Mouse (Mus musculus) liver, embryonic 14.5 days (tissue): Measurements from ENCODE around the gene Gnpnat1. TPM values are rescaled to one million over a fixed set of nuclear protein-coding genes. Genes with fewer than 3 reads are reported as not detected.
A peak's percentile ranks its signal among the peaks of the same experiment; 100 is the strongest.

Source experiments
- ATAC-seq: fragments of 200-750 bp; cut with Nextera tagmentation; 2 replicates; pipeline ENCODE4 v1.8.0; 2017; ENCODE audit warnings: moderate number of reproducible peaks, mild to moderate bottlenecking, moderate library complexity; ENCODE audit not compliant: insufficient read depth
- DNase-seq, 3 experiments: peaks; one replicate each; pipeline ENCODE4 v3.0.0-alpha.2; 2012 to 2013; ENCODE audit warnings: low read depth in 3 of 3, low spot score in 3 of 3
- H3K27ac ChIP-seq: fragments of 300-500 bp; sonication (generic); 2 replicates; pipeline ENCODE4 v1.5.1; 2014; ENCODE audit warnings: moderate library complexity, mild to moderate bottlenecking, control low read depth, inconsistent platforms
- H3K27me3 ChIP-seq: fragments of 300-500 bp; sonication (generic); 2 replicates; pipeline ENCODE4 v1.6.1; 2014; ENCODE audit warnings: mild to moderate bottlenecking, low read length, moderate library complexity; ENCODE audit not compliant: control insufficient read depth, insufficient read depth
- H3K36me3 ChIP-seq: fragments of 300-500 bp; sonication (generic); replicated peaks from 2 replicates; pipeline ENCODE4 v1.6.1; 2014; ENCODE audit warnings: low read depth; ENCODE audit not compliant: control insufficient read depth, insufficient read depth
- H3K4me1 ChIP-seq, 2 experiments: fragments of 200-500 bp in 1 of 2; fragments of 300-500 bp in 1 of 2; sonication (generic) in 1 of 2; replicated peaks; 2 replicates each; pipeline ENCODE4 v1.6.1; 2012 to 2014; ENCODE audit warnings: antibody characterized with exemption in 1 of 2, inconsistent platforms in 1 of 2, low read length in 1 of 2; ENCODE audit not compliant: control insufficient read depth in 2 of 2, insufficient read depth in 2 of 2
- H3K4me2 ChIP-seq: fragments of 300-500 bp; sonication (generic); 2 replicates; pipeline ENCODE4 v1.6.1; 2014; ENCODE audit warnings: low read depth, mild to moderate bottlenecking, control low read depth, moderate library complexity
- H3K4me3 ChIP-seq, 2 experiments: fragments of 200-500 bp in 1 of 2; fragments of 300-500 bp in 1 of 2; sonication (generic) in 1 of 2; 2 replicates each; pipeline ENCODE4 v1.5.1; 2012 to 2014; ENCODE audit warnings: low read depth in 2 of 2, low read length in 2 of 2, mild to moderate bottlenecking in 2 of 2, control low read depth in 1 of 2, inconsistent platforms in 1 of 2, moderate library complexity in 1 of 2; ENCODE audit not compliant: insufficient read depth in 1 of 2
- H3K9ac ChIP-seq: fragments of 300-500 bp; sonication (generic); replicated peaks from 2 replicates; pipeline ENCODE4 v1.6.1; 2014; ENCODE audit warnings: mild to moderate bottlenecking, control low read depth, moderate library complexity
- H3K9me3 ChIP-seq: fragments of 300-500 bp; sonication (generic); 2 replicates; pipeline ENCODE4 v1.6.1; 2016; ENCODE audit warnings: low read length, mixed read lengths; ENCODE audit not compliant: control insufficient read depth
- CTCF ChIP-seq: IDR thresholded peaks from 2 replicates; pipeline ENCODE4 v1.5.1; 2016; ENCODE audit warnings: antibody characterized with exemption, low read depth, control low read depth
- EP300 ChIP-seq: IDR thresholded peaks from 2 replicates; pipeline ENCODE4 v1.6.1; 2016; ENCODE audit warnings: antibody characterized with exemption, low read depth
- WGBS: fragments of 180-500 bp; shearing (Covaris S2); extraction: QIAGEN DNeasy Blood & Tissue Kit; methylation state at CpG from one replicate; pipeline ENCODE4 v1.1.7; 2014; ENCODE audit not compliant: insufficient replicate concordance; 5-methylcytosine and 5-hydroxymethylcytosine counted together
- polyA plus RNA-seq, 2 experiments: library from polyadenylated mRNA; depleted of rRNA in 1 of 2; stranded (reverse) in 1 of 2; unstranded in 1 of 2; fragments of >200 nt; fragmentation: Nextera tagmentation in 1 of 2; extraction: Ambion mirVana in 1 of 2; gene quantifications; 2 replicates each; pipeline versions ENCODE4 v1.2.1 to v1.2.3; 2012 to 2014

Gene Gnpnat1
- polyA plus RNA-seq, 2 experiments: 8.9 to 31.0 TPM

- H3K4me3 ChIP-seq: no peak overlapping the region
- H3K9me3 ChIP-seq: peaks cover 6% of the 10 kb centered on the region
- H3K27me3 ChIP-seq: no peaks in the 10 kb centered on the region
- DNase-seq (no peak), ATAC-seq (no peak)
- no peaks in the 10 kb centered on the region for H3K4me1 ChIP-seq
- no peak overlapping the region for H3K9ac ChIP-seq
- WGBS: 76% methylated on average over 13 of the region's 13 CpGs
- H3K27ac ChIP-seq: no peak overlapping the region
- no peak overlapping the region for H3K4me2 ChIP-seq
- TF ChIP-seq CTCF (no peak), EP300 (no peak)
- no peaks in the 10 kb centered on the region for H3K36me3 ChIP-seq
Measured at GRCm38 (mm10) chr14:45430066-45430842, 25.5 kb upstream of the Gnpnat1 start.

GRCm38 (mm10) chr14:45423220-45423619, 18.5 kb upstream of the Gnpnat1 start:
- DNase-seq: peak; percentile 31 to 37 (median 34)
- no peaks in the 10 kb centered on the region; a peak in 1 of 4 replicates for H3K4me1 ChIP-seq
- H3K4me3 ChIP-seq: no peak overlapping the region
- H3K9ac ChIP-seq: no peak overlapping the region
- TF ChIP-seq EP300 (no peak), CTCF (peak; percentile 75)
- no peak overlapping the region for H3K4me2 ChIP-seq
- ATAC-seq: no peak
- no peaks in the 10 kb centered on the region for H3K36me3 ChIP-seq
- WGBS: 5% methylated on average over 5 of the region's 5 CpGs
- H3K27me3 ChIP-seq: no peaks in the 10 kb centered on the region
- H3K27ac ChIP-seq: no peak overlapping the region
- H3K9me3 ChIP-seq: no peaks in the 10 kb centered on the region

GRCm38 (mm10) chr14:45422371-45422770, 17.7 kb upstream of the Gnpnat1 start:
- ATAC-seq: no peak
- H3K27ac ChIP-seq: no peak overlapping the region
- H3K4me3 ChIP-seq: no peak overlapping the region
- no peak overlapping the region for H3K4me2 ChIP-seq
- WGBS: 40% methylated on average over 4 of the region's 4 CpGs
- no peaks in the 10 kb centered on the region for H3K27me3 ChIP-seq
- no peak for DNase-seq
- H3K9me3 ChIP-seq: no peaks in the 10 kb centered on the region
- H3K36me3 ChIP-seq: no peaks in the 10 kb centered on the region
- no peak for TF ChIP-seq CTCF
- no peak for TF ChIP-seq EP300
- no peaks in the 10 kb centered on the region; a peak in 1 of 4 replicates for H3K4me1 ChIP-seq
- H3K9ac ChIP-seq: no peak overlapping the region

GRCm38 (mm10) chr14:45419323-45419722, 14.6 kb upstream of the Gnpnat1 start:
- Histone ChIP-seq H3K27ac (no peak overlapping the region), H3K36me3 (no peaks in the 10 kb centered on the region)

GRCm38 (mm10) chr14:45418553-45418952, 13.8 kb upstream of the Gnpnat1 start:
- H3K4me1 ChIP-seq: no peaks in the 10 kb centered on the region; a peak in 1 of 4 replicates
- ATAC-seq (no peak), DNase-seq (peak in 1 of 3 experiments; percentile 2)
- no peaks in the 10 kb centered on the region for H3K27me3 ChIP-seq
- TF ChIP-seq EP300: no peak
- no peak overlapping the region for H3K4me2 ChIP-seq
- no peak overlapping the region for H3K9ac ChIP-seq
- H3K9me3 ChIP-seq: no peaks in the 10 kb centered on the region
- H3K4me3 ChIP-seq: no peak overlapping the region
- H3K36me3 ChIP-seq: no peaks in the 10 kb centered on the region
- WGBS: 53% methylated on average over 3 of the region's 3 CpGs
- no peak overlapping the region for H3K27ac ChIP-seq

More at GRCm38 (mm10) chr14:45419323-45419722, 14.6 kb upstream of the Gnpnat1 start:
- H3K9me3 ChIP-seq: no peaks in the 10 kb centered on the region
- H3K4me3 ChIP-seq: no peak overlapping the region
- ATAC-seq (no peak), DNase-seq (no peak)
- no peak overlapping the region for H3K9ac ChIP-seq
- TF ChIP-seq EP300 (no peak), CTCF (no peak)
- no peak overlapping the region for H3K4me2 ChIP-seq
- WGBS: 52% methylated on average over 4 of the region's 4 CpGs
- H3K4me1 ChIP-seq: no peaks in the 10 kb centered on the region; a peak in 1 of 4 replicates
- H3K27me3 ChIP-seq: no peaks in the 10 kb centered on the region
